Mouse (Mus musculus): ENCODE results near the gene Ddc. TPM values are rescaled to one million over a fixed set of nuclear protein-coding genes. Genes with fewer than 3 reads are reported as not detected.

Ddc gene
- polyA plus RNA-seq, 1 experiment: 0.78 TPM

DNA sequence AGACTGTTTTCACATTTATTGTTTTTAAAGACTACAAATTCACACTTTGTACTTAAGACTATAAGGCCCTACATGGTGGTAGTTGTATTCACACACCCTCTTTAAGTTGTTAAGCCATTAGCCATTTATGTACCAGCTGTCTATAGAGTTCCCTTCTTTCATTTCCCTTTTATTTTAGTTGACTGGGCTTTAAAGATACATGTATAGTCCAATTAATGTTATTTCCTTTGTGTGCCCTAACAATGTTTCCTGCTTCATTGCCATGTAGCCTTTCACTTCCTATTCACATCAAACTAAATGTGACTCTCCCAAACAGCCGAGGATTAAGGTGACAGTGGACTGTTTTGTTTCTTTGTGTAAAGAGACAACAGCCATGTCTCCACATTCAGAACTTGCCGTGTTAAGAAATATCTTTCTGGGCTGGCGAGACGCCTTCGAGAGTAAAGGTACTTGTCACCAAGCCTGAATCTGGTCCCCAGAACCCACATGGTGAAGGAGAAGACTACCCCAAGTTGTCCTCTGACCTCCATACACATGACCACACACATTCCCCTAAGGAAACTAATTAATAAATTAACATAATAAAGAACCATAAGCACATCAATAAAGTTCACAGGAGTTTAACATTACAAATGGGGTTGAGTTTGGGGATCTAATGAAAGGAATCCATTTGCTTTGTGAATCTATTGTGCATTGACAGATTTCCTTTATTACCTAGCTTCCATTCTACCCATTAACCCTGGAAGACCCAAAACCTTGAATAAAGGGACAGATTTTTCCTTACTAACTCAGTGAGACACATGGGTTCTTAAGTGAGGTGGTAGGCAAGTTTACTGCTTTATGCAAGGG, 43.1 kb upstream of the Ddc start:
- DNase-seq: no peak
- Histone ChIP-seq H3K4me3 (ENCODE audit: control insufficient read depth, insufficient read depth, low read length) (no peak overlapping the region), H3K27ac (ENCODE audit: control insufficient read depth, insufficient read depth, low read length) (no peak overlapping the region), H3K27me3 (ENCODE audit: control insufficient read depth, insufficient read depth, low read length) (no peaks in the 10 kb centered on the region), H3K4me1 (replicated peaks; ENCODE audit: control insufficient read depth, insufficient read depth, low read length) (no peaks in the 10 kb centered on the region), H3K36me3 (ENCODE audit: control insufficient read depth, insufficient read depth, low read length) (no peaks in the 10 kb centered on the region)
- WGBS: 91% methylated on average over 5 of the region's 5 CpGs
- TF ChIP-seq CTCF (IDR thresholded peaks at IDR 0.05; ENCODE audit: borderline replicate concordance, control insufficient read depth, extremely low read depth, insufficient read depth, low read length, poor library complexity) (no peak), POLR2A (IDR thresholded peaks at IDR 0.05; ENCODE audit: control insufficient read depth, extremely low read depth, insufficient read depth, low read length, poor library complexity) (no peak)

- no peak overlapping the region for H3K4me3 ChIP-seq (ENCODE audit: control insufficient read depth, insufficient read depth, low read length)
- H3K4me1 ChIP-seq (replicated peaks; ENCODE audit: control insufficient read depth, insufficient read depth, low read length): no peaks in the 10 kb centered on the region
- no peak for DNase-seq
- H3K27ac ChIP-seq (ENCODE audit: control insufficient read depth, insufficient read depth, low read length): no peak overlapping the region
- 86% methylated on average over 3 of the region's 3 CpGs for WGBS
- H3K36me3 ChIP-seq (ENCODE audit: control insufficient read depth, insufficient read depth, low read length): no peaks in the 10 kb centered on the region
- TF ChIP-seq POLR2A (IDR thresholded peaks at IDR 0.05; ENCODE audit: control insufficient read depth, extremely low read depth, insufficient read depth, low read length, poor library complexity): no peak
- no peak for TF ChIP-seq CTCF (IDR thresholded peaks at IDR 0.05; ENCODE audit: borderline replicate concordance, control insufficient read depth, extremely low read depth, insufficient read depth, low read length, poor library complexity)
- no peaks in the 10 kb centered on the region for H3K27me3 ChIP-seq (ENCODE audit: control insufficient read depth, insufficient read depth, low read length)
Measured at GRCm38 (mm10) chr11:11939611-11940010, 41.7 kb upstream of the Ddc start.

GRCm38 (mm10) chr11:11938591-11938990, 40.6 kb upstream of the Ddc start:
- Histone ChIP-seq H3K27me3 (ENCODE audit: control insufficient read depth, insufficient read depth, low read length) (no peaks in the 10 kb centered on the region), H3K4me1 (replicated peaks; ENCODE audit: control insufficient read depth, insufficient read depth, low read length) (no peaks in the 10 kb centered on the region), H3K4me3 (ENCODE audit: control insufficient read depth, insufficient read depth, low read length) (no peak overlapping the region), H3K27ac (ENCODE audit: control insufficient read depth, insufficient read depth, low read length) (no peak overlapping the region), H3K36me3 (ENCODE audit: control insufficient read depth, insufficient read depth, low read length) (no peaks in the 10 kb centered on the region)
- TF ChIP-seq POLR2A (IDR thresholded peaks at IDR 0.05; ENCODE audit: control insufficient read depth, extremely low read depth, insufficient read depth, low read length, poor library complexity): no peak
- no peak for TF ChIP-seq CTCF (IDR thresholded peaks at IDR 0.05; ENCODE audit: borderline replicate concordance, control insufficient read depth, extremely low read depth, insufficient read depth, low read length, poor library complexity)
- no peak for DNase-seq
- 100% methylated on average over 1 of the region's 1 CpGs for WGBS

- H3K36me3 ChIP-seq (ENCODE audit: control insufficient read depth, insufficient read depth, low read length): no peaks in the 10 kb centered on the region
- no peak overlapping the region for H3K27ac ChIP-seq (ENCODE audit: control insufficient read depth, insufficient read depth, low read length)
- H3K4me1 ChIP-seq (replicated peaks; ENCODE audit: control insufficient read depth, insufficient read depth, low read length): no peaks in the 10 kb centered on the region
- no peaks in the 10 kb centered on the region for H3K27me3 ChIP-seq (ENCODE audit: control insufficient read depth, insufficient read depth, low read length)
- TF ChIP-seq CTCF (IDR thresholded peaks at IDR 0.05; ENCODE audit: borderline replicate concordance, control insufficient read depth, extremely low read depth, insufficient read depth, low read length, poor library complexity) (no peak), POLR2A (IDR thresholded peaks at IDR 0.05; ENCODE audit: control insufficient read depth, extremely low read depth, insufficient read depth, low read length, poor library complexity) (no peak)
- no peak for DNase-seq
- 93% methylated on average over 10 of the region's 10 CpGs for WGBS
- no peak overlapping the region for H3K4me3 ChIP-seq (ENCODE audit: control insufficient read depth, insufficient read depth, low read length)
Measured at GRCm38 (mm10) chr11:11937340-11938030, 39.5 kb upstream of the Ddc start.

- WGBS: 54% methylated on average over 8 of the region's 8 CpGs
- no peak overlapping the region for H3K27ac ChIP-seq (ENCODE audit: control insufficient read depth, insufficient read depth, low read length)
- no peaks in the 10 kb centered on the region for H3K4me1 ChIP-seq (replicated peaks; ENCODE audit: control insufficient read depth, insufficient read depth, low read length)
- no peaks in the 10 kb centered on the region for H3K36me3 ChIP-seq (ENCODE audit: control insufficient read depth, insufficient read depth, low read length)
- no peak overlapping the region for H3K4me3 ChIP-seq (ENCODE audit: control insufficient read depth, insufficient read depth, low read length)
- TF ChIP-seq POLR2A (IDR thresholded peaks at IDR 0.05; ENCODE audit: control insufficient read depth, extremely low read depth, insufficient read depth, low read length, poor library complexity): no peak
- no peaks in the 10 kb centered on the region for H3K27me3 ChIP-seq (ENCODE audit: control insufficient read depth, insufficient read depth, low read length)
- no peak for DNase-seq
Measured at GRCm38 (mm10) chr11:11934808-11935207, 36.9 kb upstream of the Ddc start.

DNA sequence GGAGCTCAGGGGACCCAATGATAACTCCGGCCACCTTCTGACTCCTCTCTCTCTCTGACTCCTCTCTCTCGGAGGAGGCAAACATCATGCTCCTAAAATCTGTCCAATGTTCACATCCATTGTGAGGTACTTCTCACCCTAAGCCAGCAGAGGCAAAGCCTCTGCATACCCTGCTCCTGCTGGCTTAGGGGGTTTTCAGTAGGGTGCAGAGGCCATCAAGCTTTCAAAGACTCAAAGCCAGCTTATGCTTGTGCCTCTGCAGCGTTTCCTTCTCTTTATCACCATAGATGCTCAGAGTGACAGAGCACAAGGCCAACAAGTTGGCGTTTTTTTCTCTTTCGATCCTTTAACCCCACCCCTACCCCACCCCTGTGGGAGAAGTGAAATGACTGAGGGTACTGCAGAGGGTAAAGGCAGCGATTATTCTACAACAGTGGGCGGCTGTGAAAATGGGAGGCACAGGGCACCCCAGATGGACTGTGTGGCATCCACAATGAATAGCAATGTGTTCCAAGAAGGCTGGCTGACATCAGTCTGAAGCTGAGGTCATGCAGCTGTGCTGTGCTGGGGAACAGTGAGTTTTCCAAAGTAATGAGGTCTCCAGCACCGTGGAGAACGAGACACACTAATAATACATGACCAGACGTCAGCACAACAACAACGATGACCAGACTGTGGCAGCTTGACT, 34.3 kb upstream of the Ddc start:
- DNase-seq: no peak
- TF ChIP-seq POLR2A (IDR thresholded peaks at IDR 0.05; ENCODE audit: control insufficient read depth, extremely low read depth, insufficient read depth, low read length, poor library complexity) (no peak), CTCF (IDR thresholded peaks at IDR 0.05; ENCODE audit: borderline replicate concordance, control insufficient read depth, extremely low read depth, insufficient read depth, low read length, poor library complexity) (no peak)
- no peak overlapping the region for H3K27ac ChIP-seq (ENCODE audit: control insufficient read depth, insufficient read depth, low read length)
- no peaks in the 10 kb centered on the region for H3K4me1 ChIP-seq (replicated peaks; ENCODE audit: control insufficient read depth, insufficient read depth, low read length)
- H3K36me3 ChIP-seq (ENCODE audit: control insufficient read depth, insufficient read depth, low read length): no peaks in the 10 kb centered on the region
- H3K4me3 ChIP-seq (ENCODE audit: control insufficient read depth, insufficient read depth, low read length): no peak overlapping the region
- WGBS: 82% methylated on average over 11 of the region's 11 CpGs
- no peaks in the 10 kb centered on the region for H3K27me3 ChIP-seq (ENCODE audit: control insufficient read depth, insufficient read depth, low read length)
